Mouse (Mus musculus): ENCODE results near the gene Zmat5. TPM values are rescaled to one million over a fixed set of nuclear protein-coding genes. Genes with fewer than 3 reads are reported as not detected.

The Zmat5 gene
- polyA plus RNA-seq (2012; ENCODE audit: insufficient read depth, insufficient read length, missing spikeins), result 30.6 and 31.6 TPM in 2 replicates

DNA sequence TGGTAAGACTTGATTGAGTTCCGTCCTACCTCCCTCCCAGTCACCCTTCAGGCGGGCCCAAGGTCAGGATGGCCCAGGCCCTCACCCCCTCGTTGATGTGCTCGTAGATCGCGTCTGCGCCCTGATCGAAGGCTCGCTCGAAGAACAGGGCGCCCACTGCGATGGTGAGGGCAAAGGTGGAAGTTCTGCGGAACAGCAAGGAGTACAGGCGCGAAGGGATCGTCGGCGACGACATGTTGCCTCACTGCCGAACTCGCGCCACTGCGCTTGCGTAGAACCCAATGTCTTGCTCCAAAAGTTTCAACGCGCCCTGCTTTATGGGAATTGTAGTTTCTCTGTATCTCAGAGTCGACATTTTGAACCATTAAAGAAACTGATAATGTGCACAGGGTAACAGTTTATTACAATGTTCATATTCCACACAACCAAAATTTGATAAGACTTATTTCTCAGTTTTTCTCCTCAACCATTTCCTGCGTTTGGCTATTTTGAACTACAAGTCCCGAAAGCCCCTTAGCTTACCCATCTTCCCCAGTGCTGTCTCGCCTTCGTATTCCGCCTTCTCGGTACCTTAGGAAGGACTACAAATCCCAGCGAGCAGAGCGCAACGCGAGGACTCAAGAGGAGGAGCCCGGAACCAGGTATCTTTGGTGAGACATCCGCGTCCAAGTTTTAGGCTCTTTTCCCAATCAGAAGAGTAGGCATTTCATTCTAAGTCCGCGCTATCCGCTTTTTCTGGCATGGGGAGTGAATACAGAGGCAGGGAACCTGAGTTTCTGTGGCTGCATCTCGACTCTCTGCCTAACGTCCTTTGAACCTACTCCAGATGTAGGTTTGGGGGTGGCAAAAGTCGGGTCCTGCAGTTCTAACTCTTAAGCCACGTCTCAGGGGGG is at the start of gene Zmat5, which contains the start of gene Uqcr10:
Gene Zmat5 (plus strand): TSS at position 607 of the 893 bp plus-strand sequence.
Gene Uqcr10 (minus strand): TSS at position 271 of the 893 bp plus-strand sequence.
- Histone ChIP-seq H3K27ac (replicated peaks; ENCODE audit: low read depth, low read length) (peak within 1 kb of the TSS; percentile 97), H3K4me3 (ENCODE audit: insufficient read depth, low read depth, low read length) (peak within 1 kb of the TSS; percentile 82)

DNA sequence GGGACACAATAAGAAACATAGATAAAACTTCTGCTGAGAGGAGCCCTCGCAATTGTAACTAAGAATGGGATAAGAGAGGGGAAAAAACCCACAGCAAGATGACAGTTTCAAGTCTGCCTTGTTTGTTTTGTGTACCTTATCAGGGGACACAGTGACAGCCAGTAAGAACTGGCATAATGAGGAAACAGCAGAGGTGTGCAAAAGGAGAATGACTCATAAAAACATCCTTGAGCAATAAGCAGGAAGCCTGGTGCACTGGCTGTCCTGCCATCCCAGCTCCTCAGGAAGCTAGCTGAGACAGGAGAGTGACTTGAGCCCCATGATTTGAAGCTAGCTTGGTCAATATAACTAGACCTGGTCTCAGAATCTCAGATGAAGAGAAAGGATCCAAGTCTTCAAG is 44.7 kb upstream of the Zmat5 start:
- H3K4me3 ChIP-seq (ENCODE audit: insufficient read depth, low read depth, low read length), result no peak overlapping the region
- H3K4me1 ChIP-seq (ENCODE audit: control insufficient read depth, insufficient read depth, insufficient read length, low read length), result peaks cover 4% of the 10 kb centered on the region; the same call in 1 of the 2 replicates

More for the DNA sequence above, at the start of gene Zmat5, which contains the start of gene Uqcr10:
- 0 out of 2 replicates have a peak, but pooled peaks cover 3% of the 10 kb centered on the region for H3K4me1 ChIP-seq (ENCODE audit: control insufficient read depth, insufficient read depth, insufficient read length, low read length)

DNA sequence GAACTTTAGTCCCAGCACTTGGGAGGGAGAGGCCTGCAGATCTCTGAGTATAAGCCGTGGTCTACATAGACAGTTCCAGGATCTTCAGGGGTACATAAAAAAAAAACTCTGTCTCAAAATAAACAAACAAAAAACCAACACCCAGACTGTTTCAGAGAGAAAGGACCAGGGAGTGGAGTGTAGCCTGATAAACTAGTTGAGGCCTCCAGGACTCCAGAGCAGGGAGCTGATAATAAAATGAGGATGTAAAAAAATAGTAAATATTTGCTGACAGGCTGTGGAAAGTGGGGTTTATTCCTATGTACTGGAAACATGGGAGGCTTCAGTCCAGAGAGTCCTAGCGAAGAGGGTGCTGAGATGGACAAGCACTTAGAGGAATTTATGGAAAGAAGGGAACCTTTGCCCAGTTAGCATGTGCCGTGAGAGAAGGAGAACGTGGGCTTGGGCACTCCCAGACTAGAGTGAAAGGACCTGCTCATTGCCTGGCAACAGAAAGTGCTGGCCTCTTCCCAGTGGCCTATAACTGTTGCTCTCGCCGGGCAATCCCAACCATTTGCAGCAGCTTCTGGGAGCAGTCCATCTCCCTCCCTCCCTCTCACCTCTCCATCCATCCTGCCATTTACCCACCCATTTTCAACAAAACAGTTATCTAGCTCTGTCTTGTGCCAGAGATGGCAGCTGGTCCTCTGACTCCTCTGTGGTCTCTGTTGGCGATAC is 44.0 kb upstream of the Zmat5 start:
- Histone ChIP-seq H3K27ac (replicated peaks; ENCODE audit: low read depth, low read length) (no peak overlapping the region), H3K4me1 (ENCODE audit: control insufficient read depth, insufficient read depth, insufficient read length, low read length) (peaks cover 4% of the 10 kb centered on the region; the same call in 1 of the 2 replicates)

More for the DNA sequence above, 44.7 kb upstream of the Zmat5 start:
- no peak overlapping the region for H3K27ac ChIP-seq (replicated peaks; ENCODE audit: low read depth, low read length)

DNA sequence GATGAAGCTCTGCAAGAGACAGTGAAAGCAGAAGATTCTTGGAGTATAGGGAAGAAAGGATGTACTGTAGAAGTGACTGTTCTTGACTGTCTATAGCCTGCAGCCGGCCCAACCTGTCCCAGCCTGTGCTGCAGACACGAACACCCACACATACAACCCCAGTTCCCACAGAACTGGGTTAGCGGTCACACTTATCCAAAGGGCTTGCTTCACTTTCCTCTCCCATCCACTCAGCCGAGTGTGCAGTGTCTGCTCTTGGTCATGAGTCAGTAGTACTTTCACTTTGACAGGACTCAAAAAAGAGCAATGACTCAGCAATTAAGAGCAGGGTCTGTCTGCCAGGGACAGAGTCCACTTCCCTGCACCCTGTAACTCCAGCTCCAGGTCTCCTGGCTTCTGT is 43.2 kb upstream of the Zmat5 start:
- peaks cover 4% of the 10 kb centered on the region; the same call in 1 of the 2 replicates for H3K4me1 ChIP-seq (ENCODE audit: control insufficient read depth, insufficient read depth, insufficient read length, low read length)
- H3K4me3 ChIP-seq (ENCODE audit: insufficient read depth, low read depth, low read length), result no peak overlapping the region
- H3K27ac ChIP-seq (replicated peaks; ENCODE audit: low read depth, low read length), result peak overlapping the region; percentile 49; the same call in 1 of the 2 replicates

More for the DNA sequence above, 44.0 kb upstream of the Zmat5 start:
- H3K4me3 ChIP-seq (ENCODE audit: insufficient read depth, low read depth, low read length), result no peak overlapping the region

GRCm38 (mm10) chr11:4661871-4662495 is 42.5 kb upstream of the Zmat5 start:
- Histone ChIP-seq H3K27ac (replicated peaks; ENCODE audit: low read depth, low read length) (no peak overlapping the region), H3K4me1 (ENCODE audit: control insufficient read depth, insufficient read depth, insufficient read length, low read length) (peaks cover 4% of the 10 kb centered on the region; the same call in 1 of the 2 replicates), H3K4me3 (ENCODE audit: insufficient read depth, low read depth, low read length) (no peak overlapping the region)

GRCm38 (mm10) chr11:4662496-4662878 is 42.0 kb upstream of the Zmat5 start:
- Histone ChIP-seq H3K4me3 (ENCODE audit: insufficient read depth, low read depth, low read length) (no peak overlapping the region), H3K4me1 (ENCODE audit: control insufficient read depth, insufficient read depth, insufficient read length, low read length) (peaks cover 4% of the 10 kb centered on the region; the same call in 1 of the 2 replicates), H3K27ac (replicated peaks; ENCODE audit: low read depth, low read length) (no peak overlapping the region)

GRCm38 (mm10) chr11:4671736-4672135 is 32.7 kb upstream of the Zmat5 start:
- no peak overlapping the region for H3K4me3 ChIP-seq (ENCODE audit: insufficient read depth, low read depth, low read length)
- H3K4me1 ChIP-seq (ENCODE audit: control insufficient read depth, insufficient read depth, insufficient read length, low read length), result no peaks in the 10 kb centered on the region
- no peak overlapping the region for H3K27ac ChIP-seq (replicated peaks; ENCODE audit: low read depth, low read length)

DNA sequence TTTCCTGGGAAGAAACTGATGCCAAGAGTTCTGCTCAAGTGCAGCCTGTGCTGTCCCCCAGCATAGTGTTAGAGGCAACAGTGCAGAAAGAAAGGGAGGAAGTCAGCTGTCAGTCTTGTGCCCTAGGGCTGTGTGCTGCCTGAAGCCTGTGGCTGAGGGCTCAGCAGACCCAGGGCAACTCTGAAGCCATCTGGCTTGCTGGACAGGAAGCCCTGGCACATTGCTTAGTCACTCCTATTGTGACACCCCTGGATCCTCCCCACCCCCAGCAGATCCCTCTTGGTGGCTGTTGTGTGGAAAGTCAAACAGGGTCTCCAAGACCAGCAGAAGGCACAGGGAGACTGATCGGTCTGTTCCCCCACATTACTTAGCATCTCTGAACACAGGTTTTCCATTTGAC is 29.9 kb upstream of the Zmat5 start:
- H3K4me1 ChIP-seq (ENCODE audit: control insufficient read depth, insufficient read depth, insufficient read length, low read length), result no peaks in the 10 kb centered on the region
- no peak overlapping the region for H3K27ac ChIP-seq (replicated peaks; ENCODE audit: low read depth, low read length)

GRCm38 (mm10) chr11:4675126-4675562 is 29.3 kb upstream of the Zmat5 start:
- Histone ChIP-seq H3K27ac (replicated peaks; ENCODE audit: low read depth, low read length) (no peak overlapping the region), H3K4me1 (ENCODE audit: control insufficient read depth, insufficient read depth, insufficient read length, low read length) (no peaks in the 10 kb centered on the region)

More for the DNA sequence above, 29.9 kb upstream of the Zmat5 start:
- no peak overlapping the region for H3K4me3 ChIP-seq (ENCODE audit: insufficient read depth, low read depth, low read length)

GRCm38 (mm10) chr11:4675693-4676092 is 28.8 kb upstream of the Zmat5 start:
- Histone ChIP-seq H3K4me3 (ENCODE audit: insufficient read depth, low read depth, low read length) (no peak overlapping the region), H3K27ac (replicated peaks; ENCODE audit: low read depth, low read length) (no peak overlapping the region), H3K4me1 (ENCODE audit: control insufficient read depth, insufficient read depth, insufficient read length, low read length) (no peaks in the 10 kb centered on the region)

More at GRCm38 (mm10) chr11:4675126-4675562, 29.3 kb upstream of the Zmat5 start:
- no peak overlapping the region for H3K4me3 ChIP-seq (ENCODE audit: insufficient read depth, low read depth, low read length)

DNA sequence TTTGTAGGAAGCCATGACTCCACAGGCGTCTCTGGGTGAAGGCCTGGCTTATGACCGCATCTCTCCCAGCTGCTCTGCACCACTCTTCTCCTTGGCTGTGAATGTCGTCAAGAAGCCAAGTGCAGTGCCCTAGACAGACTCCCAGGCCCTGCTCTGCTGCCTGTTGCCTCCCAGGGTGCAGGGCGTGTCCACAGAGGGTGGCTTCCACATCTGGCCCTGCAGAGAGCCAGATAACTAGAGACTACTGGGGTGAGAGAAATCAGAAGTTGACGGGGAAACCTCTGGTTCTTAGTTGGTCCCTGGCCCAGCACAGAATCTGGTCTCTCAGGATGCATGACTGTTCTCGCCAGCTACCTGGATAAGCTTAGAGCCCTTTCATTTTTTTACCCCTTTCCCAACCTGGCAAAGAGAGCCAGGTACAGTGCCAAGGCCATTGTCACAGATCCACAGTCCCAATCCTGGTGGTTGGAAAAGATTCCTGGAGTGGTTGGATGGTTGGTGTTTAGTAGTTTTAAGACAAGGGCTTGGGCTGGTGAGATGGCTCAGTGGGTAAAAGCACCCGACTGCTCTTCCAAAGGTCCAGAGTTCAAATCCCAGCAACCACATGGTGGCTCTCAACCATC is 27.1 kb upstream of the Zmat5 start:
- no peak overlapping the region for H3K4me3 ChIP-seq (ENCODE audit: insufficient read depth, low read depth, low read length)

DNA sequence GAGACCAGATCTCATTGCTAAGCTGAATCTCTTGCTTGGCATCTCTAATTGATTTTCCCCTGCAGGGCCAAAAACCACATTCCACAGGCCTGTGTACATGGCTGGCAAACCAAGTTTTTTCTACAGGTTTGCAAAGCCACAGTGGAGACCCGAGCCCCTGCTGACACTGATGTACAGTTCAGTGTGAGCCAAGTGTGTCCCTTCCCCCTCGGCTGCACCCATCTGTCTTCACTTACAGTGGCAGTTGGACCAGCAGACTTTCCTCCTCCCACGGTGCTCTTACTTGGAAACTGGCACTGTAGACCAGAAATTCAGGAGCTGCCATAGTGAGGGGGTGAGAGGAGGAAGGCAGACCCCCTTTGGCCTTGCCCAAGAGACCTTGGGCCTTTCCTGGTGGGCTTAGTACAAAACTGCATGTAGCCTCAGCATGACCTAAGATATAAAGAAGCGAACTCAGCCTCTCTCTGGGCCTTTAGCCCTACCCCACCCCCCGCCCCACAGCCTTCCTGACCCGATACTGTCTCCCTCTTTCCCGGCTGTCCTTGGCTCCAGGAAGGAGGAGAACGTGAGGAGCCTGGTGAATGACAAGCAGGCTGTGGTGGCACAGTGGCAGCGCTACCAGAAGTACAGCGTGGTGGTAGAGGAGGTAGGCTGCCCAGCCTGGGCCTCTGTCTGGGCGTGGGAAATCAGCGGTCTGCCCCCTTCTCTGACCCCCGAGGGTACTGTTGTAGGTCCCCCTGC is 25.6 kb upstream of the Zmat5 start:
- Histone ChIP-seq H3K4me3 (ENCODE audit: insufficient read depth, low read depth, low read length) (no peak overlapping the region), H3K4me1 (ENCODE audit: control insufficient read depth, insufficient read depth, insufficient read length, low read length) (no peaks in the 10 kb centered on the region), H3K27ac (replicated peaks; ENCODE audit: low read depth, low read length) (no peak overlapping the region)

More for the DNA sequence above, 27.1 kb upstream of the Zmat5 start:
- no peak overlapping the region for H3K27ac ChIP-seq (replicated peaks; ENCODE audit: low read depth, low read length)
- no peaks in the 10 kb centered on the region for H3K4me1 ChIP-seq (ENCODE audit: control insufficient read depth, insufficient read depth, insufficient read length, low read length)

DNA sequence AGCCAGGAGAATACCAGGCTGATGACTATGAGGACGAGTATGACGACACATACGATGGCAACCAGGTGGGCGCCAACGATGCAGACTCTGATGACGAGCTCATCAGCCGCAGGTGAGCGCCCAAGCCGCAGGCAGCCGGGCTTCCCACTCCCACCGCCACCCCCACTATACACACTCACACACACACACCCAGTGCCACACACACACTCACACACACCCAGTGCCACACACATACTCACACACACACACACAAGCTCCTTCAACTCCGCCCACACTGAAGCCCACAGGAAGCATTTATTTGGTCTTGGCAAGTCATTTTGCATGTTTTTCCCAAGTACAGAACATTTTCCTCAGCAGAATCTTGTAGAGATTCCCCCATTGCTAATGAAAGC is 25.0 kb upstream of the Zmat5 start:
- H3K4me1 ChIP-seq (ENCODE audit: control insufficient read depth, insufficient read depth, insufficient read length, low read length), result no peaks in the 10 kb centered on the region
- no peak overlapping the region for H3K27ac ChIP-seq (replicated peaks; ENCODE audit: low read depth, low read length)
- H3K4me3 ChIP-seq (ENCODE audit: insufficient read depth, low read depth, low read length), result no peak overlapping the region

DNA sequence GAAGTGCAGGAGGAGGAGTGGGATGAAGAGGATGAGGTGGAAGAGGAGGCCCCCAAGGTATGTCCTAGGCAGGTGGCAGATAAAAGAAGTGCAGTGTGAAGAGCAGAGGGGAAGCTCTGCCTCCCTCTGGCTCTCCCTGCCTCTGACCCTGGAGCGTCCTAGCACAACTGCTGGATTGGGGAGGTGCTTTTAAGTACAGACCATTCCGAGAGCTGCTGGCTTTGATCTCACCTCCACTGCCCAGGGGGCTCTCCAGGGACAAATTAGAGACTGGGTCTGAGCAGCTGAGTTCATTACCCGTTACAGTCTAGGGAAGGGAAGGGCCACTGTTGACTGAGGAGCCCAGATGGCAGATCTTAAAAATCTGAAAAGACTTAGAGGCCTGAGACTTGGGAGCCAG is 24.4 kb upstream of the Zmat5 start:
- Histone ChIP-seq H3K4me1 (ENCODE audit: control insufficient read depth, insufficient read depth, insufficient read length, low read length) (no peaks in the 10 kb centered on the region), H3K4me3 (ENCODE audit: insufficient read depth, low read depth, low read length) (no peak overlapping the region), H3K27ac (replicated peaks; ENCODE audit: low read depth, low read length) (no peak overlapping the region)
